Mouse (Mus musculus): ENCODE results near the gene Lmntd1.

GRCm38 (mm10) chr6:145607746-145608145, 6.4 kb downstream of the Lmntd1 start:
- TF ChIP-seq POLR2A (IDR thresholded peaks at IDR 0.05; ENCODE audit: control insufficient read depth, extremely low read depth, insufficient read depth, low read length, poor library complexity), result no peak
- TF ChIP-seq CTCF (IDR thresholded peaks at IDR 0.05; ENCODE audit: borderline replicate concordance, control insufficient read depth, extremely low read depth, insufficient read depth, low read length, poor library complexity), result no peak
